Mouse (Mus musculus) forebrain, embryonic 16.5 days (tissue): ENCODE results near the gene Fastk. TPM values are rescaled to one million over a fixed set of nuclear protein-coding genes. Genes with fewer than 3 reads are reported as not detected.
A peak's percentile ranks its signal among the peaks of the same experiment; 100 is the strongest.
"Not testable (repeated sequence)": the region's sequence is repeated elsewhere in the genome, so short reads cannot be mapped to it uniquely, and the experiment has no call there.

Source experiments
- ATAC-seq: fragments of 200-750 bp; cut with Nextera tagmentation; 2 replicates; pipeline ENCODE4 v1.8.0; 2017; ENCODE audit warnings: mild to moderate bottlenecking, moderate library complexity
- H3K27ac ChIP-seq: fragments of 300-500 bp; sonication (generic); 2 replicates; pipeline ENCODE4 v1.5.1; 2014; ENCODE audit warnings: low read length, control low read depth
- H3K27me3 ChIP-seq: fragments of 300-500 bp; sonication (generic); replicated peaks from 2 replicates; pipeline ENCODE4 v1.6.1; 2014; ENCODE audit warnings: low read length; ENCODE audit not compliant: control insufficient read depth, insufficient read depth
- H3K36me3 ChIP-seq: fragments of 300-500 bp; sonication (generic); 2 replicates; pipeline ENCODE4 v1.6.1; 2014; ENCODE audit not compliant: control insufficient read depth, insufficient read depth
- H3K4me1 ChIP-seq: fragments of 300-500 bp; sonication (generic); replicated peaks from 2 replicates; pipeline ENCODE4 v1.6.1; 2014; ENCODE audit warnings: low read length; ENCODE audit not compliant: control insufficient read depth, insufficient read depth
- H3K4me2 ChIP-seq: fragments of 300-500 bp; sonication (generic); 2 replicates; pipeline ENCODE4 v1.6.1; 2014; ENCODE audit warnings: mild to moderate bottlenecking, low read length, control low read depth
- H3K4me3 ChIP-seq: fragments of 300-500 bp; sonication (generic); replicated peaks from 2 replicates; pipeline ENCODE4 v1.5.1; 2014; ENCODE audit warnings: mild to moderate bottlenecking, low read length, control low read depth
- H3K9ac ChIP-seq: fragments of 300-500 bp; sonication (generic); replicated peaks from 2 replicates; pipeline ENCODE4 v1.6.1; 2014; ENCODE audit warnings: low read depth, low read length, control low read depth
- H3K9me3 ChIP-seq: fragments of 300-500 bp; sonication (generic); 2 replicates; pipeline ENCODE4 v1.6.1; 2016; ENCODE audit warnings: low read length; ENCODE audit not compliant: control insufficient read depth
- WGBS: fragments of 180-500 bp; shearing (Covaris S2); extraction: QIAGEN DNeasy Blood & Tissue Kit; methylation state at CpG from one replicate; pipeline ENCODE4 v1.1.7; 2014; 5-methylcytosine and 5-hydroxymethylcytosine counted together
- polyA plus RNA-seq: library from polyadenylated mRNA; unstranded; fragments of >200 nt; fragmentation: Nextera tagmentation; extraction: Ambion mirVana; gene quantifications from 2 replicates; pipeline ENCODE4 v1.2.1, GENCODE M21; 2015

The Fastk gene
- polyA plus RNA-seq, 1 experiment from 2014 or later = 96.3 TPM

DNA sequence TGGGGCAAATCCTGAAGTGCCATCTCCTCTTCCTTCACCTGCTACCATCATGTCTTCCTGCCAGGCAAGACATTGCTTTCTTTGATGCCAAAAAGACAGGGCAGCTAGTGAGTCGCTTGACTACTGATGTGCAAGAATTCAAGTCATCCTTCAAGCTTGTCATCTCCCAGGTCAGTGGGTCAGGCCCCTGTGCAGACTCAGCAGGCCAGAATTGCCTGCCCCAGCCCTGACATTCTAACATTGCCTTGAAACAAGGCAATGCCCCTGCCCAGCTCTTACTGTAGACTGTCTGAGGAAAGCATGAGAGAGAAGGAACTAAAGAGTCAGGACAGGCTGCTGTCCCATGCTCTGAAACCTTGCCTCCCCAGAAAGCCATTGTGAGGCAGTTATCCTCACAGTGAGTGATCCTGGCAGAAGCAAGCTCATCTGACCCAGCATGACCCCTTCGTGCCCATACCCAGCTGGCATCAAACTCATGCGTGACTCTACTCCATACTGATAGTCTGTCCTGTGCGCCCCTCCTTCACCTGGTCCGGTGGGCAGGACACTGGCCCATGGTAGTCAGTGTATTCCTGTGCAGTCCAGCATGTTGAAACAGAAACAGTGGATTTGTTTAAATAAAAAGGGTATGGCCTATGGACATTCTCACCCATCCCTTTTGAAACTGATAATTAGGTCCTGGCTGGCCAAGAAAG is 44.0 kb downstream of the Fastk start:
- no peaks in the 10 kb centered on the region for H3K9me3 ChIP-seq
- WGBS = 94% methylated on average over 5 of the region's 5 CpGs
- H3K27me3 ChIP-seq = no peaks in the 10 kb centered on the region
- H3K4me2 ChIP-seq = no peak overlapping the region
- peaks cover 4% of the 10 kb centered on the region; the same call in 1 of the 2 replicates for H3K36me3 ChIP-seq
- H3K27ac ChIP-seq = no peak overlapping the region
- H3K4me1 ChIP-seq = no peaks in the 10 kb centered on the region
- H3K4me3 ChIP-seq = no peak overlapping the region
- no peak overlapping the region for H3K9ac ChIP-seq
- ATAC-seq = no peak

DNA sequence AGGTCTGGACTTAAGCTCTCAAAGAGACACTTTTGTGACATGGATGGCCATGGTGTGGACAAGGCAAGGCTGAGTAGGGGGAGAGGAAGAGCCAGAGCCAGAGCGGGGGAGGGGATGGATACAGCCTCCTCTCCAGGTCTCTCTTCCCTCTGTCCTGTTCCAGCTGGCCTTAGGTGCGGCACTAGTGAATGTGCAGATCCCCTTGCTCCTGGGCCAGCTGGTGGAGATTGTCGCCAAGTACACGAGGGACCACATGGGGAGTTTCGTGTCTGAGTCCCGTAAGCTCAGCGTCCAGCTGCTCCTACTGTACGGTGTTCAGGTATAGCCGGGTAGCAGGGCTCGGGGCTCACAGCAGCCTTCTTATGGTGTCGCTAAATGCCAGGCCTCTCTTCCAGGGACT is 44.7 kb downstream of the Fastk start:
- ATAC-seq = no peak
- H3K9me3 ChIP-seq = no peaks in the 10 kb centered on the region
- 93% methylated on average over 11 of the region's 11 CpGs for WGBS
- H3K4me2 ChIP-seq = no peak overlapping the region
- peaks cover under 1% of the 10 kb centered on the region; the same call in 1 of the 2 replicates for H3K4me1 ChIP-seq
- no peaks in the 10 kb centered on the region for H3K27me3 ChIP-seq
- no peak overlapping the region for H3K27ac ChIP-seq
- H3K4me3 ChIP-seq = no peak overlapping the region
- H3K36me3 ChIP-seq = peaks cover 4% of the 10 kb centered on the region; the same call in 1 of the 2 replicates
- no peak overlapping the region for H3K9ac ChIP-seq

- WGBS = 90% methylated on average over 10 of the region's 10 CpGs
- ATAC-seq = no peak
- no peak overlapping the region for H3K27ac ChIP-seq
- peaks cover 7% of the 10 kb centered on the region for H3K4me1 ChIP-seq
- H3K4me3 ChIP-seq = no peak overlapping the region
- no peaks in the 10 kb centered on the region for H3K27me3 ChIP-seq
- no peak overlapping the region for H3K9ac ChIP-seq
- H3K9me3 ChIP-seq = no peaks in the 10 kb centered on the region
- H3K4me2 ChIP-seq = no peak overlapping the region
- H3K36me3 ChIP-seq = peaks cover 4% of the 10 kb centered on the region; the same call in 1 of the 2 replicates
Measured at GRCm38 (mm10) chr5:24399686-24400085, 45.4 kb downstream of the Fastk start.

DNA sequence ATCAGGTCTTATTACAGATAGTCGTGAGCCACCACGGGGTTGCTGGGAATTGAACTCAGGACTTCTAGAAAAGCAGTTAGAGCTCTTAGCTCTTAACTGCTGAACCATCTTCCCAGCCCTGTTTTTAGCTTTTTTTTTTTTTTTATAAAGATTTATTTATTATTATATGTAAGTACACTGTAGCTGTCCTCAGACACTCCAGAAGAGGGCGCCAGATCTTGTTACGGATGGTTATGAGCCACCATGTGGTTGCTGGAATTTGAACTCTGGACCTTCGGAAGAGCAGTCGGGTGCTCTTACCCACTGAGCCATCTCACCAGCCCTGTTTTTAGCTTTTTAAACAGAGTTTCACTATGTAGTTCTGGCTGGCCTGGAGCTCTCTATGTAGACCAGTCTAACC is 48.8 kb downstream of the Fastk start:
- not testable (repeated sequence) for H3K4me1 ChIP-seq

DNA sequence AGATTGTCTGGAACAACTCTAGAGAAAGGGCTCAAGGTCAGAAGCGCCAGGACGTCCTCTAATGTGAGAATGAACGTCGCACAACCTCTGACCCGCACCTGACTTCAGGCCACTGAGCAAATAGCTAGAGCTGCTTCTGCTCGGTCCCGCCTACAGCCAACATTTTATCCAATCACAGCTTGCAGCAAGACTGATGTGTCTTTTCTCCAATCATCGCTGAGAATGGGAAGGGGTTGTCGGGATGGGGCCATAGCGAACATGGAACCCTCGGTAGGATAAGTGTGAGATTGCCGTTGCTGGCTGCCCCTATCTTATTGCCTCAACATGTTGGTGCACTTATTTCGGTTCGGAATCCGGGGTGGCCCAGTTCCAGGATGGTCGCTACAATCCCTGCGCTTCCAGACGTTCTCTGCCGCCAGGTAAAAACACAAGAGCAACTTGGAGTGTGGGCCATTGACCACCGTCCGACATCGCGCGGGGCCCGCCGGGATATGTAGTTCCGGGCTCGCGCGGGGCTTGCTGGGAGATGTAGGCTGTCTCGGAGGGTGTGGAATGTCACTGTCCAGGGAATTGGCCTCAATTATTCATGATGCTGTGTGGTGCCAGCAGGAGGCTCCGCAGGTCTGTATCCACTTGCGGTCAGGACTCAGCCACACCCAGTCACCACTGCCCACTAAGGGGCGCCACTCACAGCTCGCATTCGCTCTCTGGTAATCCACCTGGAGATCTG is 50.8 kb downstream of the Fastk start:
- Histone ChIP-seq H3K4me3 (peak overlapping the region; percentile 76), H3K27ac (peak overlapping the region; percentile 84), H3K27me3 (peaks cover 3% of the 10 kb centered on the region; the same call in 1 of the 2 replicates), H3K9ac (peak overlapping the region; percentile 73), H3K4me1 (peaks cover 7% of the 10 kb centered on the region), H3K36me3 (no peaks in the 10 kb centered on the region), H3K4me2 (peak overlapping the region; percentile 64), H3K9me3 (no peaks in the 10 kb centered on the region)
- 1% methylated on average over 36 of the region's 36 CpGs for WGBS
- peak; percentile 98 for ATAC-seq

More for the DNA sequence above, 48.8 kb downstream of the Fastk start:
- H3K4me2 ChIP-seq, H3K4me3 ChIP-seq, H3K9ac ChIP-seq, H3K36me3 ChIP-seq, H3K27ac ChIP-seq, H3K27me3 ChIP-seq, ATAC-seq, H3K9me3 ChIP-seq: not testable (repeated sequence)
- 89% methylated on average over 6 of the region's 6 CpGs for WGBS

- H3K9me3 ChIP-seq = no peaks in the 10 kb centered on the region
- ATAC-seq = no peak
- 18% methylated on average over 7 of the region's 7 CpGs for WGBS
- H3K4me3 ChIP-seq = peak within 1 kb of the TSS; percentile 76
- H3K4me2 ChIP-seq = peak within 1 kb of the TSS; percentile 64
- H3K4me1 ChIP-seq = peaks cover 7% of the 10 kb centered on the region
- H3K9ac ChIP-seq = peak within 1 kb of the TSS; percentile 73
- peak within 1 kb of the TSS; percentile 84 for H3K27ac ChIP-seq
- H3K36me3 ChIP-seq = no peaks in the 10 kb centered on the region
- H3K27me3 ChIP-seq = peaks cover 9% of the 10 kb centered on the region; the same call in 1 of the 2 replicates
Measured at GRCm38 (mm10) chr5:24393392-24393997, 51.6 kb downstream of the Fastk start, which contains the start of gene Abcb8. TSS of gene Abcb8 (plus strand) at chr5:24393663.

GRCm38 (mm10) chr5:24392724-24393123 is 52.4 kb downstream of the Fastk start:
- H3K9ac ChIP-seq = no peak overlapping the region
- H3K4me1 ChIP-seq = peaks cover 14% of the 10 kb centered on the region
- no peak for ATAC-seq
- 83% methylated on average over 7 of the region's 7 CpGs for WGBS
- no peak overlapping the region for H3K27ac ChIP-seq
- H3K9me3 ChIP-seq = no peaks in the 10 kb centered on the region
- H3K4me3 ChIP-seq = no peak overlapping the region
- H3K36me3 ChIP-seq = no peaks in the 10 kb centered on the region
- H3K4me2 ChIP-seq = no peak overlapping the region
- peaks cover 16% of the 10 kb centered on the region for H3K27me3 ChIP-seq

GRCm38 (mm10) chr5:24391864-24392263 is 53.2 kb downstream of the Fastk start, which contains the start of gene Atg9b:
TSS of gene Atg9b (minus strand) at chr5:24392143.
- Histone ChIP-seq H3K4me3 (no peak within 1 kb of the TSS), H3K36me3 (no peaks in the 10 kb centered on the region), H3K9me3 (no peaks in the 10 kb centered on the region), H3K27ac (no peak within 1 kb of the TSS), H3K4me2 (no peak within 1 kb of the TSS), H3K9ac (no peak within 1 kb of the TSS), H3K4me1 (peaks cover 22% of the 10 kb centered on the region), H3K27me3 (peaks cover 22% of the 10 kb centered on the region)
- ATAC-seq = no peak
- 81% methylated on average over 7 of the region's 7 CpGs for WGBS

DNA sequence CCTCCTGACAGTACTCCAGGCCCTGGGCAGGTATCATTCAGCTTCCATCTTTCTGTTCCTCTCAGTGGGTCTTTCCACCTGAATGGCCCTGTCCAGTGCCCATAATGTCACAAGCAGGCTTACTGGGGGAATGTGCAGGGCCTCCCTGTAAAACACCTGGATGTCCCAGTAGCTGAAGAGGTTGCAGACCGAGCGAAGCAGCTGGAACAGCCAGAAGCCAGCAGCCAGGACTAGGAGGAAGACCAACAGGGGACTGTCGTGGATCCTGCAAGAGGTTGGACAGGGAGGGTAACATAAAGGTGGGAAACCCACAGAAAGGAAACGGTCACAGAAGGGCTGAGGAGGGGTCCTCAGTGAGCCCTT is 55.4 kb downstream of the Fastk start:
- Histone ChIP-seq H3K27me3 (peaks cover 35% of the 10 kb centered on the region), H3K36me3 (no peaks in the 10 kb centered on the region), H3K9ac (no peak overlapping the region), H3K4me2 (no peak overlapping the region), H3K4me3 (no peak overlapping the region), H3K27ac (no peak overlapping the region), H3K9me3 (no peaks in the 10 kb centered on the region), H3K4me1 (peaks cover 16% of the 10 kb centered on the region)
- no peak for ATAC-seq
- 85% methylated on average over 4 of the region's 4 CpGs for WGBS
